Mouse (Mus musculus): ENCODE measurements around the gene Armh3. TPM values are rescaled to one million over a fixed set of nuclear protein-coding genes. Genes with fewer than 3 reads are reported as not detected.

Gene Armh3
- polyA plus RNA-seq, 1 experiment, result not detected

- H3K4me1 ChIP-seq (ENCODE audit: control insufficient read depth, insufficient read depth, low read length), result no peaks in the 10 kb centered on the region
- H3K27ac ChIP-seq (ENCODE audit: insufficient read depth, low read depth, low read length), result no peak overlapping the region
- no peak for TF ChIP-seq CTCF (IDR thresholded peaks at IDR 0.05; ENCODE audit: insufficient read depth, low read depth, low read length)
- no peak for TF ChIP-seq POLR2A (IDR thresholded peaks at IDR 0.05; ENCODE audit: insufficient read depth, low read depth, low read length)
- no peak overlapping the region for H3K4me3 ChIP-seq (ENCODE audit: insufficient read depth, low read depth, low read length)
- 78% methylated on average over 5 of the region's 5 CpGs for WGBS
These were observed 226.8 kb downstream of the Armh3 start for GRCm38 (mm10) chr19:45771501-45771900.

Other genes starting within 250 kb of the Armh3 start
- not detected in 2 replicates for gene Npm3, start 248.9 kb downstream of the Armh3 start, polyA plus RNA-seq (2012; ENCODE audit: insufficient read depth, insufficient read length, low replicate concordance, missing spikeins)
- gene Mgea5, start 214.7 kb downstream of the Armh3 start, polyA plus RNA-seq (2012; ENCODE audit: insufficient read depth, insufficient read length, low replicate concordance, missing spikeins), result 284 TPM in 1 of 2 replicates, not detected in the other
- not detected in 2 replicates for gene Kcnip2, start 182.4 kb downstream of the Armh3 start, polyA plus RNA-seq (2012; ENCODE audit: insufficient read depth, insufficient read length, low replicate concordance, missing spikeins)
- not detected in 2 replicates for gene Hps6, start 5.0 kb upstream of the Armh3 start, polyA plus RNA-seq (2012; ENCODE audit: insufficient read depth, insufficient read length, low replicate concordance, missing spikeins)
- gene Pprc1, start 46.4 kb upstream of the Armh3 start, polyA plus RNA-seq (2012; ENCODE audit: insufficient read depth, insufficient read length, low replicate concordance, missing spikeins), result not detected in 2 replicates
- gene Ldb1, start 46.7 kb upstream of the Armh3 start, polyA plus RNA-seq (2012; ENCODE audit: insufficient read depth, insufficient read length, low replicate concordance, missing spikeins), result 245 TPM in 1 of 2 replicates, not detected in the other
- not detected in 2 replicates for gene Nolc1, start 77.4 kb upstream of the Armh3 start, polyA plus RNA-seq (2012; ENCODE audit: insufficient read depth, insufficient read length, low replicate concordance, missing spikeins)
- gene Elovl3, start 133.4 kb upstream of the Armh3 start, polyA plus RNA-seq (2012; ENCODE audit: insufficient read depth, insufficient read length, low replicate concordance, missing spikeins), result not detected in 2 replicates
- gene Pitx3, start 149.8 kb upstream of the Armh3 start, polyA plus RNA-seq (2012; ENCODE audit: insufficient read depth, insufficient read length, low replicate concordance, missing spikeins), result not detected in 2 replicates
- 348 TPM in 1 of 2 replicates, not detected in the other for gene Gbf1, start 154.0 kb upstream of the Armh3 start, polyA plus RNA-seq (2012; ENCODE audit: insufficient read depth, insufficient read length, low replicate concordance, missing spikeins)

Measured in olfactory bulb, adult 2 months (tissue).